Mouse (Mus musculus) adrenal gland, adult (tissue): ENCODE results near the gene Cox8c.
A peak's percentile ranks its signal among the peaks of the same experiment; 100 is the strongest.

ENCODE experiments used
- DNase-seq, 2 experiments: peaks; one replicate each; pipeline ENCODE4 v3.0.0; 2022 to 2023; ENCODE audit warnings: low spot score in 1 of 2; ENCODE audit not compliant: inconsistent age in 2 of 2

The Cox8c gene

DNA sequence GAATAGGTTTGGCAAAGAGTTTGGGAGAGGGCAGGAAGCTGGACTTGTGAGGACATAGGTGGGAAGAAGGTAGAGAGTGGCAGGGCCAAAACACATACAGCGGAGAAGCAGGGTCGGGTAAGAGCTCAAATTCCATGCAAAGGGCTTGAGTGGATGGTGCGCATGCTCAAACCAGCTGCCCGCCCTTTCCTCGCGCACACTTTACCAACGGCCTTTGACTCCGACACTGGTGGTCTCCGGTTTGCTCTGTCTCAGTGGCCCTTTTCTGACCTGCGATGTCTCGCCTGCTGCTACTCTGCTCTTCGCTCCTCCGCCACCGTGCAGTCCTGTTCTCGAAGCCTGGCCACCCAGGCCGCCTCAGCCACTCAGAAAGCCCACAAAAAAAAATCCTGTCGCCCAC, at the start of gene Cox8c:
Cox8c (plus strand) TSS at position 226 of the 400 bp plus-strand sequence.
- no peak for DNase-seq

DNA sequence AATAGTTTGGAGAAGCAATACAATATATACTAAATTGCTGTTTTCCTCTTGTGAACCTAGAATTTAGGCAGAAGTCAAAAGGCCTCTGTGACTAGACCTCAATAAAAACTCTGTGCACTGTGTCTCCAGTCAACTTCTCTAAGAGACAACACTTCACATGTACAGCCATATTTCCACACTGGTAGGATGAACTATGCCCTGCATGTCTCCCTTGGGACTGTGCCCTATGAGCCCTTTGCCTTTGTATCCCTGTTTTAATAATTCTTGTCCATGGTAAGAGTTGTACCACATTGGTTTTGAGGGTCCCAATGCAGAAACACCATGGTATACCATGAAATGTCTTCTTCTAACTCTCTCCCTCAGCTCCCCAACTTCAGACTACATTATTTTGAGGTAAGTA, 38.3 kb upstream of the Cox8c start:
- DNase-seq = no peak

DNA sequence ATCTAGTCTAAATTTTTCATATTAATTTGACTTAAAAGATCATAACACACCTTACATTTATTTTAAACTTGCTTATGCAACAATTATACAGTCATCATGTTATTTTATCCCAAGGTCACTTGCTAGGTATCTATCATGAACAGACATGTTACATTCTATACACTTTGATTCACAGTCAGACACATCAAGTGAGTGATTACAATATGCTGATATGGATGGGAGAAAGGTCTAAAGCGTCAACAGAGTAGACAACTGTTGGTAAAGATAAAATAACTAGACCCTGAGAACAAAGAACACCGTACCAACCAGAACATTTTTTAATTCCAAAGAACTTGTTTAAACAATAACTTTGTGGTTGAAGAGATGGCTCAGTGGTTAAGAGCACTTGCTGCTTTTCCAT, 29.3 kb upstream of the Cox8c start:
- no peak for DNase-seq

DNA sequence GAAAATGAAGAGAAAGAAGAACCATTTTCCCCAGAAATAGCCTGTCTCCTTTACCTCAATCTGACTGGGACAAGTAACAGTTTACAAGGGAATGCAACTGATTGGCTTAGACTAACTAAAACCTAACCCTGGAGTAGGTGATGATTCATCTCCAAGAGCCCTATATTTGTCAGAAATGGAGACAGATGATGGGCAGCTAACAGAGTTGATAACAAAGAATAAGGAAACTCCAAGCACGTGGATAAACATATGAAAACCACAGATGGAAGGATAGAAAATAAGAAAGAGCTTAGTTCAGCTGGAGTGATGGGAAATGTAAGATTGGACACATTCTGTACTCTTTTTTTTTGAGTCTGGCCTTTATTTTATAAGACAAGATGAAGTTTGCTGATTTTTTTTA, 28.6 kb upstream of the Cox8c start:
- no peak for DNase-seq

DNA sequence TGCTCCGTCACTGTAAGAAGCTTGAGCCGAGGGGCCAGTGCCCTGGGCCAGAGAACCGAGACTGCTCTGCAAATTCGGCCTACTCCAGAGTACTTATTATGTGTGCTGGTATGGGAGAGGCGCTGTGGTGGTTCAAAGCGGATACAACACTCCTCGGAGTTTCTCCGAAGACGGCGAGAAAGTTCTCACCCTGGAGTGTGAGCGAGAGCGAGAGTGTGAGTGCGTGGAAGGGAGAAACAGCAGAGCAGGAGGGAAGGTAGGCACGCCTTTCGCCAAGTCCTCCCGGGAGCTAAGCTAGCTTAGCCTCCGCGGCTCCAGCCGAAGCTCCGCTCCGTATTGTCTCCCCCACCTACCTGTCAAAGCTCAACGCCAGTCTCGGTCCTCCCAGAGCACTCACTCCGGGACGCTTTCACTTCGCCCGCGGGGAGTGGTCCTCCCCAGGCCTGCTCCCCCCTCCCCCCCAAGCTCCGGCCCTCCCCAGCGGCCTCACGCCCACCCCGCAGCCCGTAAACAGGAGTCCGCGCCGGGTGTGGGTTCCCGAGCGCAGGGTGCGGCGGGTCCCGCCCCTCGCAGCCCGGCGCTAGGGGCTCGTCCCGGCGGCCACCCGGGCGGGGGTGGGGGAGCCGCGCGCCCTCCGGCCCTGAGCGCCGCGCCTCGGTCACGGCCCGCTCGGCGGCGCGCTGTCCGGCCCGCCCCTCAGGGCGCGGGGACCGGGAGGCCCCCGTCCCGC, 21.6 kb upstream of the Cox8c start:
- DNase-seq = peak; percentile 62 to 86

DNA sequence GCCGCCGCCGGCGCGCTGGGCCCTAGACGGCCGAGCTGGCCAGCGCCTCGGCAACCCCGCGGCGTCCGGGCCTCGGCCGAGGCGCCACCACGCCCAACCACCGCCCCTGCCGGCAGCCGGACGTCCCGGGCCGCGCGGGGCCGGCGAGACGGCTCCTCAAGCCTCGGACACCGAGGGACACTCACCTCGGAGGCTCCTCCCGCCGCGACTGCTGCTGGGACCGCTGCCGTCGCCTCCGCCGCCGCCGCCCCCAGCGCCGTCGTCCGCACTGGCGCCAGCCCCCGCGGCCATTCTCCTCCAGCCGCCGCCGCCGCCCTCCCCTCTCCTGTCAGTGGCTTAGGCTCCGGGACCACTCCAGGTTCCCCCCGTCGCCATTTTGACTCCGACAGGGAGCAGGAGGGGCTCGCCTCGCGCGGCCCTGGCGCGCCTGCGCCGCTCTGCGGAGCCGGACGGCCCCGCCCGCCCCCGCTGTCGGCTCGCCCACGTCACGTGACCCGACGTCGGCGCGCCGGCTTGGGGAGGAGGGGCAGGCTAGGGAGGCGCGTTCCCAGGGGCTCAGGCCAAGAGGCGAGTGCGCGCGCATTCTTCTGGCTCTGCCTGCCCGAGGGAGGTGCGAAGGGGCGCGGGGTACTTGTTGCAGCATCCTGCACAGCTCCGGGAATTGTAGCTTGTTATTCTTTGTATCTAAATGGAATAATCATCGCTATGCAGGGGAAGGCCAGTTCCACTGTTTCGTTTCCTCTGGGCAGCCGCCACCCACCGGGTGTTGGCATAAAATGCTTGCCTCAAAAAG, 20.9 kb upstream of the Cox8c start, which contains the start of gene Btbd7:
Btbd7 (minus strand) TSS at position 441 of the 793 bp plus-strand sequence.
- DNase-seq = peak; percentile 98 to 99

DNA sequence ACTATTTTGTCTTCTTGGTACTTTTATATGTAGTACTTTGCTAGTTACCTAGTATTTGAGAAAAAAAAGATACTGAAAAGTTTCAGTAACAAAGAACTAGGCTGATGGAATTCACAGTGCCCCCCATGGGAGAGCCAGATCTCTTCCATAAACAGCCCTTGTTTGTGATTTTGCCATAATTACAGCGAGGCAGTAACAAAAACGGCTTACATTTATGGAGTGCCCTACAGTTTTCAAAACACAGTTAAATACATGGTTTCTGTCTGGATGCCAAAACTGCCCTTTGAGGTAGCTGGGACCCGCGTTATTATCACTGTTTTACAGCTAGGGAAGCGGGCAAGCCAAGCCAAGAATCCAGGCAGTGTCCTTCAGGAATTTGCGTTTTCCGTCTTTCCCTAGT, 20.2 kb upstream of the Cox8c start:
- peak in 1 of 2 experiments; percentile 26 for DNase-seq

DNA sequence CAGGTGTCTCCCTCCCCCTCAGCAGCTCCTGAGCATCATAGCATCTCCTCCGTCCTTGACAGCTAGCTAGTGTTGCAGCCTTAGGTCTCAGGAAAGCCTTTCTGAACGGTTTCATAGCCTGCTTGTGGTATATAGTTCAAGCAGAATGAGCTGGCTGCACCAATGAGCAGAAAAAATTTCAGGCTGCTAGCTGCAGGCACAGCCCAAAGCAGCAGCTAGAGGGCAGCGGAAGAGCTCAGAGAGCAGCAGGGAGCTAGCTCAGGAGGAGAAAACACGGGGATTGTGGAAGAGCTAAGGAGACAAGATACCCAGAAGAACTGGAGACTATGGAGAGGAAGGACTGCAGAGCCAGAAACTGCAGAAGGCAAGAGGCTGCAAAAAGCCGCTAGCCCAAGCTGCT, 13.4 kb upstream of the Cox8c start:
- peak; percentile 67 to 73 for DNase-seq

DNA sequence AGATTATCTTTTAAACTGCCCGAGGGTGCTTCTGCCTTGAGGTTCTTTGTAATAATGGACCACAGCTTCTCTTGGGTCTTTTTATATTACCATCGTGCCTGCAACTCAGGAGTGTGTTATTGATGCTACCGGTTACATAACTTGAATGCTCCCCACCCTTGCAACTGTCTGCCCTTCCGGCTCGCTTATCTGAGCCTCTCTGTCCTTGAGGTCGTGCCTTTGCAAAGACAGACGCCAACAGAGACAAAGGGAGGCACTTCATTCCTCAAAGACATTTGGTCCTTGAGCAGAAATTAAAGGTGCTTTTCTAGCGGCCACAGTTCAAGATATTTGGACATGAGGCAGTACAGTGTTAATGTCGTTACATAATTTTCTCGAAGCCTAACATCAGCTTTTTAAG, 11.8 kb upstream of the Cox8c start:
- DNase-seq = peak; percentile 64 to 82

DNA sequence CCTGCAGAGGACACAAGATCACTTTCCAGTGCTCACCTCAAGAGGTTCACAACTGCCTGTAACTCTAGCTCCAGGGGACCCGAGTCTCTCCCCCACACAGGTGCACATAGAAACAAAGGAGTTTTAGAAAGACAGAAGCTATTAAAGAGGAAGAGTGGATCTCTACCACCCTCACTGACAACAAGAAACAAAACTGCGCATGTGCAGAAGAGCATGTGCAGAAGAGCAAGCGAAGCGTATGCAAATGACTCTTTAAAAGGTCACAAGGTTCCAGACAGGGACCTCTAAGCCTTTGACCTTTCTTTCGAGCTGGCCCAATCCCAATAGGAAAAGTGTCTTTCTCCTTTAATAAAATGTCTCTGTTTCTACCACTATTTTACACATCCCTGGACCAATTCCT, 10.5 kb upstream of the Cox8c start:
- peak in 1 of 2 experiments; percentile 58 for DNase-seq

DNA sequence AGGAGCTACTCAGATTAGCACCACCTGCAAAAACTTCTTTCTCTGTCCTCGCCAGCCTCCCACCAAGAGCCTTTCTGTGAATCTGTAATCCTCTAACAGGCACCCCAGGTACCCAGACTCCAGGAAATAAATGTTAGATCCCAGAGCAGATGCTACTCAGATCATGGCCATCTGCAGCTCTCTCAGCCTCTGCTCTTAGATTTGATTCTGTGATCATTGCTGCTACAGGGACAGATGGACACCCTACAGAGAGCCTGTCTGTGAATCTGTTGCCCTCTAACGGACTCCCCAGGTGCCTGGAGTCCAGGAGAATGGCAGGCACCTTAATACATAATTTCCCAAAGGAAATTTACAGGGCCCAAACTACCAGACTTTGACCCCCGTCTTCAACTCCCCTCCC, 9.1 kb downstream of the Cox8c start:
- no peak for DNase-seq

DNA sequence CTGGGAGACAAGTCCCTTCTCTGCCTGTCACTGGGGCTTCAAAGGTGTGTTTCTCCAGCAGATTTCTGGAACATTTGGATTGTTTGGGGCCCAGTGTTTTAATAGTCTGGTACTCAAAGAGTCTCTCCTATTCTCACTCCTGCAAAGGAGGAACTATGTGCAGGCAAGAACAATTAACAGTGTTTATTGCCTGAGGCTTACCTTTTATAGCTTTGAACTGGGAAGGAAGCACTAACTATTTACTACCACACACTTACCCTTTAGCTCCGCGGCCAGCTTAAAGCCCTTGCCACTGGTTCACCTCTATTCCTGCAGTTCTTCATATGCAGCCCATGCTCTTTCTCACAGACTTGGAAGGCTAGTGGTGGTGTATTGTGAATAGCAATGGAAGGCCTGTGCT, 17.0 kb downstream of the Cox8c start:
- DNase-seq = no peak

DNA sequence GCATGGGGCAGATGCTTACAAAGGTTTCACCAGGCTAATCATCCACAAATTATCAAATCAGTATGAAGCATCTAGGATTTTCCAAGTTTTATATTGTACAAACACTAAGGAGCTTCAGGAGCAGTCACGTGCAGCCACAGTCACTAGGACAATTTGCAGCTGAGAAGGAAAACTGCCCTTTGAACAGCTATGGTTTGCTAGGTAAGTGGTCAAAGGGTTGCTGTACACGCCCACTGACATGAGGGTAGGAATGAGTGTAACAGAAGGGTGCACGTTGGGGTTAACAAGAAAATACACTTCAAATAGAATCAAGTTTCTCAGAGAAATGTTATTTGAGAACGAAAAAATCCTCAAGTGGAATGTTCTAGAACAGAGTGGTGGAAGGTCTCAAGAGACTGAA, 30.6 kb downstream of the Cox8c start:
- no peak for DNase-seq

DNA sequence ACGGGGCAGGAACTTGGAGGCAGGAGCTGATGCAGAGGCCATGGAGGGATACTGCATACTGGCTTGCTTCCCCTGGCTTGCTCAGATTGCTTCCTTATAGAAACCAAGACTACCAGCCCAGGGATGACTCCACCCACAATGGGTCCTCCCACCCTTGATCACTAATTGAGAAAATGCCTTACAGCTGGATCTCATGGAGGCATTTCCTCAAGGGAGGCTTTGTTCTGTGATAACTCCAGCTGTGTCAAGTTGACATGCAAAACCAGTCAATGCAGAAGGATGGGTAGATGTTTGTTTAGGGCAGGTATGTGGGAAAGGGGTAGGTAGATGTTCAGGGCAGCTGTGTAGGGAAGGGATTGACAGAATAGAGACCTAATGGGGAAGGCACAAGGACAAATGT, 31.2 kb downstream of the Cox8c start:
- DNase-seq = no peak

DNA sequence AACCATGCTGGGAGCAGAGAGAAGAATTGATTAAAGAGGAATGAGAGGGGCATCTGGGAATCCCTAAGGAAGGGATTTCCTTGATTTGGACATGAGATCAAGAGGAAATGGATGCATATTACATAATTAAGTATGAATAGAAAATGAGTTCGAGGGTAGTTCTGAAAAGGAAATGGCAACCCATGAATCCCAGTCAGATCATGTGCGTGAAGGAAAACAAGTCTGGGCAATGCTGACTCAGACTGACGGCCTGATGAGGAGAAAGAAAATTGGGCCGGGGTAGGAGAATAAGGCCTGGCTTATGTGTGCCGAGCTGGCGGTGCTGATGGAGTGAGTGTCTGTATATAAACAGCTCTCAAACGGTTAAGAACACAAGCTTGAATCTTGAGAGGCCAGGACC, 31.7 kb downstream of the Cox8c start:
- no peak for DNase-seq

DNA sequence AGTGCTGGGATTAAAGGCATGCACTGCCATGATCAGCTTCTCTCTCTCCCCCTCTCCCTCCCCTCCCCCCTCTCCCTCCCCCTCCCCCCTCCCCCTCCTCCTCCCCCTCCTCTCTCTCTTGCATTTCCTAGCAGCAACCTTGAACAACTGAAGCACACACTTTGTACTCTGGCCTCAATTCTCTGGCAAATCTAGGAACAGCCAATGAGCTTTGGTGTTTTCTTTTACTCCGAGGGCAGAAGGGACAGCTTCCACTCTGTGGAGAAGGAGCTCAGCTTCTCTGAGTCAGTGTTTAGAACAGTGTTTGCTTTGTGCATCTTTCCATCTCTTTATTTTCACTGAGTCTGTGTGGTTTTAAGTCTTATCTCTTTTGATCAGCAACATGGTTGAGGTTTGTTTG, 36.8 kb downstream of the Cox8c start:
- DNase-seq = no peak

DNA sequence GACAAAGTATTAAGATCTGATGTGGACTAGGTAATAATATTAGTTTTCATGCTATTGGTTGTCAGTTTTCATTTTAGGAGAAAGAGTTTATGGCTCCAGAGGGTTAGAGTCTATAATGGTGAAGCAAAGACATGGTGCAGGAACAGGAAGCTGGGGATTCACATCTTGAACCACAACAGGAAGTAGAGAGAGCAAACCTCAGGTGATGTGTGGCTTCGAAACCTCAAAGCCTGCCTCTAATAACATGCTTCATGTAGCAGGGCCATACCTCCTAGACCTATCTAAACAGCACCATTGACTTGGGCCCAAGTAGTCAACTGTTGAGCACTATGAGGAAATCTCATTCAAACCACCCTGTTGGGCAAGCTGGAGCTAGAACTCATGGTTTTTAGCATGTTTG, 46.5 kb downstream of the Cox8c start:
- DNase-seq = no peak

DNA sequence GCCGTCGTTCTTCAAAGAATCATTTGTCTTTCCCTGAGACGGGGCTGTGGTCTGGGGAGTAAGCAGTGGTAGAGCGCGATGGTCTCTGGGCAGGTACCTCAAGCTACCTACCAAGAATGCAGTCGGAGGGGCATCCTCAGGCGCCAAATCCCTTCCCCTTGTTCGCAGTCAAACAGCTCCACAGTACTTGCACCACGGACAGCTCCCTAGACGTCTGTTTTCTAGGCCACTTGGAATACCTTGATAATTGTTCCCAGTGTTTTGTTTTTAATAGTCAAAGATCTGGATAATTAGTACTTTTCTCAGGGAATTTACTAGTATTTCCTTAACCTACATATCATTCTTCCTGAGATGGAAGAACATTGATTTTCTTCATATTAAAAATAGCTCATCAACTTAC, 48.7 kb downstream of the Cox8c start:
- DNase-seq = no peak

DNA sequence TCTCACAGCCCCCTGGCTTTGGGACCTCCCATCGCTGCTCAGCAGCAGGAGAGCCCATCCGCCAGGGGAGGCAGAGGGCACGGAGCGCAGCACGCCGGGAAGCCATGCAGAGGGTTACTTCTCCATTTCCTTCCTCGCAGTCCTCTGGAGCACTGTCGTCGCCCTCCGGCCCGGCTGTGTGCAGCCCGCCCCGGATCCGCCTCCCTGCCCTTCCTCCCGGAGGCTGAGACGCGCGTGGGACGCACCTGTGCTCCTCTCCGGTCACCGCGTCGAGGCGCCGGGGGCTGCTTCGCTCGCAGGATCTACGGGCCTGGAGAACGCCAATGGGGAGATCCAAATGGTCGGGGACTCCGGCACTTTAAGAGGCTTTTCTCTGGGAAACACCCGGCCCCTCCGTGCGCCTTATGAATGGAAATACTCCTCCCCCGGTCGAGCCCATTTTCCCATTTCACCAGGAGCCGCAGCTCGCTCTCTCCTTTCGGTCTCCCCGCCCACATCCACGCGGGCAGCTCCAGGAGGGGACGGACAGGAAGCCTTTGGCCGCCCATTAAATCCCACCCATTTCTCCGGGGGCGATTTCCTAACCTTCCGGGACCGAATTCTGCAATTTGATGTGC, 49.8 kb downstream of the Cox8c start, which contains the start of gene Unc79:
Unc79 (plus strand) TSS at position 82 of the 617 bp plus-strand sequence.
- peak; percentile 79 to 93 for DNase-seq

DNA sequence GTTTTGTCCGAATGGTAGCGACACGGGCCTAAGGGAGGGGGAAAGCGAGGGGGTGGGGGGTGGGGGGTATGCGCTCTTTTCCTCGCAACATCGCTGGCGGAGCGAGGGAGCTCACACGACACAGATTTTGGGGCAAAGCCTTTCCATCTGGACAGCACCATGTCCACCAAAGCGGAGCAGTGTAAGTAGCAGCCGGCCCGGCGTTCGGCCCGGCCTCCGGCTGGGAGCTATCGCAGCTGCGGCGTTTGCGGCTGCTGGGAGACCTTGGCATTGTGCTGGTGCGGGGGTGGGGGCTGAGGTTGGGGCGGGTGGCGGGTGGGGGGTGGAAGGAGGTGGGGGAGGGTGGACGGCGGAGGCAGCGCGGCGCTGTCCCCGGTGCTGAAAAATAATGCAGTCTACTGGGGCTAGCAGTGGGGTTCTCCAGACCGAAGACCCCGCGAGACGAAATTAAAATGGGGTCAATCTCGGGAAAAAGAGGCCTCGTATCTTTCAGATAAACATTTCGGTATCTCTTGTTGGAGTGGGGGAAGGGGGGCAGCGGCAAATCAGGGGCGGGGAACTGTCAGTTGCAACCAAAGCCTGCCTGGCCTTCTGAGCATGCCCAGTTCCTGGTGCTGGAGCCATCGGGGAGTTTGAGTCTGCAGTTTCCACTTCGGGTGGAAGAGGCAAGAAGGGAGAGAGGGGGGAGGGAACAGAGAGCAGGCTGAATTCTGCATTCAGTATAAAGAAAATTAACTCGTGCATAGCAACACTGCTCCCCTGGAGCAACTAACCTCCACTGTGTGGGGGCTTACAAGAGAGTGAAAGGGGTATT, 50.5 kb downstream of the Cox8c start:
- DNase-seq = peak; percentile 45 to 87
